Mouse (Mus musculus) urinary bladder, postnatal 4 days (tissue): Measurements from ENCODE around the gene Ptafr.
"Not testable (repeated sequence)": the region's sequence is repeated elsewhere in the genome, so short reads cannot be mapped to it uniquely, and the experiment has no call there.

Experiments used
- DNase-seq, 2 experiments: peaks; one replicate each; pipeline ENCODE4 v3.0.0; 2021 to 2022; ENCODE audit warnings: low spot score in 2 of 2

The Ptafr gene

GRCm38 (mm10) chr4:132555550-132555949 is 8.3 kb upstream of the Ptafr start:
- DNase-seq: not testable (repeated sequence)

GRCm38 (mm10) chr4:132563261-132563660 is 606 bp upstream of the Ptafr start:
- DNase-seq: no peak

- no peak for DNase-seq
Observed at GRCm38 (mm10) chr4:132565089-132565747, 1.4 kb downstream of the Ptafr start.

- no peak for DNase-seq
Observed at GRCm38 (mm10) chr4:132567361-132567779, 3.5 kb downstream of the Ptafr start.

GRCm38 (mm10) chr4:132569115-132569514 is 5.2 kb downstream of the Ptafr start:
- no peak for DNase-seq

GRCm38 (mm10) chr4:132571190-132571589 is 7.3 kb downstream of the Ptafr start:
- no peak for DNase-seq

GRCm38 (mm10) chr4:132573327-132573726 is 9.5 kb downstream of the Ptafr start:
- DNase-seq: no peak

GRCm38 (mm10) chr4:132574809-132575347 is 11.0 kb downstream of the Ptafr start:
- DNase-seq: no peak

- DNase-seq: no peak
Observed at GRCm38 (mm10) chr4:132583781-132584180, 19.9 kb downstream of the Ptafr start.

GRCm38 (mm10) chr4:132584975-132585374 is 21.1 kb downstream of the Ptafr start:
- no peak for DNase-seq

GRCm38 (mm10) chr4:132586282-132586681 is 22.4 kb downstream of the Ptafr start:
- DNase-seq: no peak

- no peak for DNase-seq
Observed at GRCm38 (mm10) chr4:132588512-132588911, 24.6 kb downstream of the Ptafr start.

- DNase-seq: no peak
Observed at GRCm38 (mm10) chr4:132590642-132591041, 26.8 kb downstream of the Ptafr start.

- no peak for DNase-seq
Observed at GRCm38 (mm10) chr4:132592958-132593357, 29.1 kb downstream of the Ptafr start.

- DNase-seq: no peak
Observed at GRCm38 (mm10) chr4:132594191-132594590, 30.3 kb downstream of the Ptafr start.

GRCm38 (mm10) chr4:132598861-132599260 is 35.0 kb downstream of the Ptafr start:
- no peak for DNase-seq

- no peak for DNase-seq
Observed at GRCm38 (mm10) chr4:132599764-132600163, 35.9 kb downstream of the Ptafr start.

- DNase-seq: no peak
Observed at GRCm38 (mm10) chr4:132600465-132600864, 36.6 kb downstream of the Ptafr start.

- not testable (repeated sequence) for DNase-seq
Observed at GRCm38 (mm10) chr4:132601242-132601641, 37.4 kb downstream of the Ptafr start.

GRCm38 (mm10) chr4:132603468-132603867 is 39.6 kb downstream of the Ptafr start:
- no peak for DNase-seq

GRCm38 (mm10) chr4:132605816-132606215 is 41.9 kb downstream of the Ptafr start:
- no peak for DNase-seq

- no peak for DNase-seq
Observed at GRCm38 (mm10) chr4:132608147-132608546, 44.3 kb downstream of the Ptafr start.

- no peak for DNase-seq
Observed at GRCm38 (mm10) chr4:132610301-132610984, 46.6 kb downstream of the Ptafr start.
